Mouse (Mus musculus) neural tube, embryonic 11.5 days (tissue): ENCODE measurements around the gene Slc8a3. TPM values are rescaled to one million over a fixed set of nuclear protein-coding genes. Genes with fewer than 3 reads are reported as not detected.
A peak's percentile ranks its signal among the peaks of the same experiment; 100 is the strongest.

Experiments used
- ATAC-seq: fragments of 200-750 bp; cut with Nextera tagmentation; 2 replicates; pipeline ENCODE4 v1.8.0; 2017; ENCODE audit warnings: moderate number of reproducible peaks, mild to moderate bottlenecking, moderate TSS enrichment, moderate library complexity; ENCODE audit not compliant: insufficient read depth, low FRiP score, low TSS enrichment
- DNase-seq: peaks from one replicate; pipeline ENCODE4 v3.0.0-alpha.2; 2015; ENCODE audit warnings: low spot score
- H3K27ac ChIP-seq: fragments of 300-500 bp; sonication (generic); 2 replicates; pipeline ENCODE4 v1.5.1; 2014; ENCODE audit warnings: low read depth, mild to moderate bottlenecking, low read length
- H3K27me3 ChIP-seq: fragments of 300-500 bp; sonication (generic); 2 replicates; pipeline ENCODE4 v1.6.1; 2014; ENCODE audit warnings: mild to moderate bottlenecking, low read length, mixed read lengths; ENCODE audit not compliant: control insufficient read depth, insufficient read depth
- H3K36me3 ChIP-seq: fragments of 300-500 bp; sonication (generic); 2 replicates; pipeline ENCODE4 v1.6.1; 2014; ENCODE audit warnings: mild to moderate bottlenecking, low read length, moderate library complexity, mixed read lengths; ENCODE audit not compliant: control insufficient read depth, insufficient read depth
- H3K4me1 ChIP-seq: fragments of 300-500 bp; sonication (generic); 2 replicates; pipeline ENCODE4 v1.6.1; 2014; ENCODE audit warnings: low read length, mixed read lengths; ENCODE audit not compliant: control insufficient read depth, insufficient read depth
- H3K4me2 ChIP-seq: fragments of 300-500 bp; sonication (generic); 2 replicates; pipeline ENCODE4 v1.6.1; 2014; ENCODE audit warnings: low read depth, mild to moderate bottlenecking, moderate library complexity
- H3K4me3 ChIP-seq: fragments of 300-500 bp; sonication (generic); 2 replicates; pipeline ENCODE4 v1.5.1; 2014; ENCODE audit warnings: low read depth, low read length
- H3K9ac ChIP-seq: fragments of 300-500 bp; sonication (generic); 2 replicates; pipeline ENCODE4 v1.6.1; 2014; ENCODE audit warnings: mild to moderate bottlenecking, low read length
- H3K9me3 ChIP-seq: fragments of 300-500 bp; sonication (generic); 2 replicates; pipeline ENCODE4 v1.6.1; 2016; ENCODE audit warnings: low read length; ENCODE audit not compliant: control insufficient read depth
- WGBS: fragments of 180-500 bp; shearing (Covaris S2); extraction: QIAGEN DNeasy Blood & Tissue Kit; methylation state at CpG from one replicate; pipeline ENCODE4 v1.1.7; 2014; 5-methylcytosine and 5-hydroxymethylcytosine counted together
- polyA plus RNA-seq: library from polyadenylated mRNA; unstranded; fragments of >200 nt; fragmentation: Nextera tagmentation; extraction: Ambion mirVana; gene quantifications from 2 replicates; pipeline ENCODE4 v1.2.1, GENCODE M21; 2014

Gene Slc8a3
- polyA plus RNA-seq, 1 experiment from 2014 or later, result 1.7 TPM

- Histone ChIP-seq H3K4me3 (no peak overlapping the region), H3K9ac (peak overlapping the region; percentile 29), H3K36me3 (no peaks in the 10 kb centered on the region), H3K4me2 (peak overlapping the region; percentile 9; the same call in 1 of the 2 replicates), H3K4me1 (peaks cover 23% of the 10 kb centered on the region), H3K9me3 (no peaks in the 10 kb centered on the region), H3K27me3 (0 out of 2 replicates have a peak, but pooled peaks cover 4% of the 10 kb centered on the region), H3K27ac (0 out of 2 replicates have a peak overlapping the region, but pooled peaks have one; percentile 44)
- 43% methylated on average over 8 of the region's 8 CpGs for WGBS
- DNase-seq (no peak), ATAC-seq (no peak)
Measured at GRCm38 (mm10) chr12:81166615-81167014, 166.4 kb downstream of the Slc8a3 start.

- Histone ChIP-seq H3K4me2 (peak overlapping the region; percentile 16; the same call in 1 of the 2 replicates), H3K27ac (peak overlapping the region; percentile 44; the same call in 1 of the 2 replicates), H3K9ac (peak overlapping the region; percentile 29; the same call in 1 of the 2 replicates), H3K27me3 (0 out of 2 replicates have a peak, but pooled peaks cover 4% of the 10 kb centered on the region), H3K4me3 (no peak overlapping the region), H3K36me3 (no peaks in the 10 kb centered on the region), H3K9me3 (no peaks in the 10 kb centered on the region), H3K4me1 (peaks cover 23% of the 10 kb centered on the region)
- DNase-seq, result peak; percentile 75
- 2% methylated on average over 10 of the region's 10 CpGs for WGBS
- peak; percentile 93 for ATAC-seq
Measured at GRCm38 (mm10) chr12:81166092-81166491, 166.9 kb downstream of the Slc8a3 start.

- ATAC-seq (no peak), DNase-seq (no peak)
- Histone ChIP-seq H3K27me3 (0 out of 2 replicates have a peak, but pooled peaks cover 4% of the 10 kb centered on the region), H3K27ac (no peak overlapping the region), H3K36me3 (no peaks in the 10 kb centered on the region), H3K9ac (no peak overlapping the region), H3K4me3 (no peak overlapping the region), H3K9me3 (no peaks in the 10 kb centered on the region), H3K4me2 (no peak overlapping the region), H3K4me1 (peaks cover 23% of the 10 kb centered on the region)
- 94% methylated on average over 3 of the region's 3 CpGs for WGBS
Measured at GRCm38 (mm10) chr12:81163566-81163965, 169.4 kb downstream of the Slc8a3 start.

- ATAC-seq, result no peak
- 92% methylated on average over 3 of the region's 3 CpGs for WGBS
- Histone ChIP-seq H3K9me3 (no peaks in the 10 kb centered on the region), H3K4me2 (no peak overlapping the region), H3K27me3 (0 out of 2 replicates have a peak, but pooled peaks cover 4% of the 10 kb centered on the region), H3K27ac (no peak overlapping the region), H3K9ac (no peak overlapping the region), H3K4me1 (peaks cover 23% of the 10 kb centered on the region), H3K4me3 (no peak overlapping the region), H3K36me3 (no peaks in the 10 kb centered on the region)
- no peak for DNase-seq
Measured at GRCm38 (mm10) chr12:81163131-81163530, 169.8 kb downstream of the Slc8a3 start.

- H3K4me1 ChIP-seq, result peaks cover 11% of the 10 kb centered on the region
- no peak overlapping the region for H3K4me3 ChIP-seq
- no peak for ATAC-seq
- no peak overlapping the region for H3K4me2 ChIP-seq
- H3K9ac ChIP-seq, result no peak overlapping the region
- DNase-seq, result no peak
- no peak overlapping the region for H3K27ac ChIP-seq
- H3K27me3 ChIP-seq, result 0 out of 2 replicates have a peak, but pooled peaks cover 4% of the 10 kb centered on the region
- no peaks in the 10 kb centered on the region for H3K9me3 ChIP-seq
- no peaks in the 10 kb centered on the region for H3K36me3 ChIP-seq
- 87% methylated on average over 2 of the region's 2 CpGs for WGBS
Measured at GRCm38 (mm10) chr12:81161282-81161681, 171.7 kb downstream of the Slc8a3 start.

GRCm38 (mm10) chr12:81160831-81161230, 172.1 kb downstream of the Slc8a3 start:
- peak; percentile 63 for DNase-seq
- H3K4me2 ChIP-seq, result no peak overlapping the region

GRCm38 (mm10) chr12:81160425-81160824, 172.6 kb downstream of the Slc8a3 start:
- Histone ChIP-seq H3K9ac (no peak overlapping the region), H3K27me3 (0 out of 2 replicates have a peak, but pooled peaks cover 4% of the 10 kb centered on the region), H3K36me3 (no peaks in the 10 kb centered on the region), H3K9me3 (no peaks in the 10 kb centered on the region), H3K4me3 (no peak overlapping the region), H3K27ac (no peak overlapping the region), H3K4me2 (no peak overlapping the region), H3K4me1 (0 out of 2 replicates have a peak, but pooled peaks cover 3% of the 10 kb centered on the region)
- WGBS, result 30% methylated on average over 3 of the region's 3 CpGs
- DNase-seq (no peak), ATAC-seq (no peak)

More at GRCm38 (mm10) chr12:81160831-81161230, 172.1 kb downstream of the Slc8a3 start:
- WGBS, result 69% methylated on average over 5 of the region's 5 CpGs
- no peak overlapping the region for H3K9ac ChIP-seq
- peaks cover 7% of the 10 kb centered on the region for H3K4me1 ChIP-seq
- H3K4me3 ChIP-seq, result no peak overlapping the region
- H3K36me3 ChIP-seq, result no peaks in the 10 kb centered on the region
- 0 out of 2 replicates have a peak, but pooled peaks cover 4% of the 10 kb centered on the region for H3K27me3 ChIP-seq
- ATAC-seq, result no peak
- no peaks in the 10 kb centered on the region for H3K9me3 ChIP-seq
- H3K27ac ChIP-seq, result no peak overlapping the region

GRCm38 (mm10) chr12:81159947-81160346, 173.0 kb downstream of the Slc8a3 start:
- WGBS, result 40% methylated on average over 2 of the region's 2 CpGs
- DNase-seq, result peak; percentile 15
- no peaks in the 10 kb centered on the region for H3K4me1 ChIP-seq
- H3K27me3 ChIP-seq, result 0 out of 2 replicates have a peak, but pooled peaks cover 2% of the 10 kb centered on the region
- no peak overlapping the region for H3K9ac ChIP-seq
- no peak overlapping the region for H3K4me3 ChIP-seq
- no peak overlapping the region for H3K27ac ChIP-seq
- H3K36me3 ChIP-seq, result no peaks in the 10 kb centered on the region
- H3K9me3 ChIP-seq, result no peaks in the 10 kb centered on the region
- no peak for ATAC-seq
- no peak overlapping the region for H3K4me2 ChIP-seq

GRCm38 (mm10) chr12:81156841-81157240, 176.1 kb downstream of the Slc8a3 start:
- Histone ChIP-seq H3K4me2 (no peak overlapping the region), H3K27me3 (no peaks in the 10 kb centered on the region), H3K9me3 (no peaks in the 10 kb centered on the region), H3K9ac (no peak overlapping the region), H3K27ac (no peak overlapping the region), H3K4me3 (no peak overlapping the region), H3K4me1 (no peaks in the 10 kb centered on the region), H3K36me3 (no peaks in the 10 kb centered on the region)
- DNase-seq (no peak), ATAC-seq (no peak)
- 76% methylated on average over 8 of the region's 8 CpGs for WGBS
